Mouse (Mus musculus): Measurements from ENCODE around the gene Olfr370.
"Not testable (repeated sequence)": the region's sequence is repeated elsewhere in the genome, so short reads cannot be mapped to it uniquely, and the experiment has no call there.

The Olfr370 gene

DNA sequence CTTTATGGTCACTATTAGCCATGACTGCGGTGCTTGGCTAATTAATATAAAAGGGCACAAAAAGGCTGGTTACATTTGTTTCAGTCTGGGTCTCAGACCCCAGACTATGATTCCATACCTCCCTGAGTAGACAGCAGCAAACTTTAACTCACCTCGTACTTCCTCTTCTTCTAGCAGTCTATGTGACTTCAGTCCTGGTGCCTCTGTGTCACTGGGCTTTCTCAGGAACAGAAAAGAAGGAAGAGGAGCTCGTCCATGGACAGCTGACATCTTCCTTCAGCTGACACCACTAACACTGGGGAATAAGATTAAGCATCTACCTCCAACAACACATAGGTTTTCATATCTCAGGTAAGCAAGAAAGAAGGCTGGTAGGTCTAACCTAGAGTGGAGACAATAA lies at the start of gene Olfr370:
Olfr370 (plus strand) TSS at position 45 of the 400 bp plus-strand sequence.
- DNase-seq (ENCODE audit: low spot score in 2 of 2), result no peak

DNA sequence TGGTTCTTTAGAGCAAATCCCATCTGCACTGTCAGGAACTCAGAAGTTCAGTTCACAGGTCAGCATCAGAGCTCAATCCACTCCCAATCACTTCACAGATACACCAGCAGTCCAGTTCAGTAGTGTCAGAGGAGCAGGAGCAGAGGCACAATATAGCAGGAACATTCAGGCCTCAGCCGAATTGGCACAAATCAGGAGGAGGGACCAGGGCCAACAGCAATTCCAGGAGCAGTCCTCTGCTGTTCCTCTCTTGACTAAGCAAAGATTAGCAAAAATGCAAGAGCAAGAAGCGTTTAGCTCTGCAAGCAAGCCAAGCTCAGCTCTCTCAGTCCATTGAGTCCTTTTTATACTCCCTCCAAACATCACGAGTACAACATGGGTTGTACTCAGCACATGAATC lies 23.9 kb upstream of the Olfr370 start:
- DNase-seq (ENCODE audit: low spot score in 2 of 2), result no peak

DNA sequence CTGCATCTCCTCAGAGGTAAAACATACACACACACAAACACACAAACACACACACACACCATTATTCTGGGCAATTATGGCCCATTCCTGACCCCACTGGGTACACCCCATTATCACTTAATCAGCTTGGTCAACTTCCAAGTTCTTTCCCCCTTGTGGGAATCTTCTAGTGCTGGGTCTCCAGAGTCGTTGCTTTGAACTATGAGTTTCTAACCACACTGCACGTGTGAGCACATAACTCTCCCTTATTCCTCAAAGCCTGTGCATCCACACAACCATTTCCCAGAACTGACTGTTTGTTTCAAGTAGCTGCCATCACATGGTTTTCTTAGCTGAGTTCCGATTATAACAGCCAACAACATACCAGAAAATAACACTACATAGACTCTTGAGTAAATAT lies 15.1 kb upstream of the Olfr370 start:
- DNase-seq (ENCODE audit: low spot score in 2 of 2), result no peak

DNA sequence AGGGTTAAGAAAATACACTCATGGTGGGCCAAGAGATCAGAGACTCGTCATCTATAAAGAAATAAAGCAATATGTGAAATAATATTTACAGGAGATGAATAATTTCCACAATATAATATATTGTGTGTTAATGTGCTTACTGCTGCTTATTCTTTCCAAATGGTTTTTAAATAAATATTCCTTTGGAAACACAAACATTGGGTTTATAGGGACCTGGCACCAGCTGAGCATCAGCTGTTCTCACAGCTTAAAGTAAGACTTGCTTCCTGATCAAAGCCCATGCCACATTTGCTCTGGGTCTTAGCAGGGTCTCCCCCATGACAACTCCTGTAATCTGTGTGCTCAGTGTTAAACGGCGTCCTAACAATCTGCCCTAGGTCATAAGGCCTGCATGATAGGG lies 14.7 kb upstream of the Olfr370 start:
- not testable (repeated sequence) for DNase-seq (ENCODE audit: low spot score in 2 of 2)

DNA sequence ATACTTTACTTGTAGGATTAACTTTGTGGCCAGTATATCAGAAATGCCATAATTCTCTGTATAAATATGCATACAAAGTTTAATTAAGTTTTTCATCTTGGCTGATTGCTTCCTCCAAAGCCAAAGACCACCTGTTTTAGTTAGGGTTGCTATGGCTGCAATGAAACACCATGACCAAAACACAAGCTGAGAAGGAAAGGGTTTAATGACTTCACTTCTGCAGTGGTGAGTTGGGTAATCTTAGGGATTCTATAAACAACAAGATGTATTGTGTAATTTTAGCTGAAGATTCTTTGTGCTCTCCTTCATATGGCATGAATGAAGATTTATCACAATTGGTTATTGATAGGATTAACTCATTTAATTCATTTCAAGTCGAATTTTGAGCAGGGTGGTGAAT lies 14.3 kb upstream of the Olfr370 start:
- no peak for DNase-seq (ENCODE audit: low spot score in 2 of 2)

DNA sequence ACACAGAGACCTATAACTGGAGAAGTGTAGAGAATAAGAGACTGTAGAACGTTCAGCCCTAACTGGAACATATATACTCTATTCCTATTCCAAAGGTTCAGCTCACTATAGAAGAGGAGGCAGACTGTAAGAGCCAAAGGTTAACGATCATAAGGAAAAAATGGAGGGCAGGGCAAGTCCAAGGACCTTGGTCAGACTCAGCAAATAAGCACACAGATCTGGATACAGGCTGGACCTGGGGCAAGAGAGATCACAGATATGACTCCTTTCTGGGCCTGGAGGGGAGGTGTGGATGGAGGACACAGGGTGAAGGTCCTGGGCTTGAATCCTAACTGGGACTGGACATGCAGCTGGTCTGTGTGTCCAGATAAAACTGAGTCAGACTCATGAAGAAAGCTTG lies 778 bp upstream of the Olfr370 start:
- DNase-seq (ENCODE audit: low spot score in 2 of 2), result no peak

DNA sequence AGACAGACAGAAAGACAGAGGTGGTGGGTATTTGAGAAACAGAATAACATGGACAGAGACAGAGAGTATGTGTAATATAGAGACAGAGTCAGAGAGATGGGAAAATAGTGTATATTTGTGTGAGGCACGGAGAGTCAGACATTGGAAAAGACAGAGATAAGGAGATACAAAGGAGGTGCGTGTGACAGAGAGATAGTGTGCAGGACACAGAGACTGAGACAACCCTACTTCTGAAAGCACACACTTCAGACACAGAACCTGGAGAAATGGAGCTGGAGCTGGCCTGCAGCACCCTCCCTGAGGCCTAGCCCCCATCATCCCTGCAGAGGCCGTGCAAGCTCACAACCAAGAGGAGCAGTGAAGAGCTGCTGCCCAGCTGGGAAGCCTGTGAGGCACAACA lies 27.1 kb downstream of the Olfr370 start:
- no peak for DNase-seq (ENCODE audit: low spot score in 2 of 2)

DNA sequence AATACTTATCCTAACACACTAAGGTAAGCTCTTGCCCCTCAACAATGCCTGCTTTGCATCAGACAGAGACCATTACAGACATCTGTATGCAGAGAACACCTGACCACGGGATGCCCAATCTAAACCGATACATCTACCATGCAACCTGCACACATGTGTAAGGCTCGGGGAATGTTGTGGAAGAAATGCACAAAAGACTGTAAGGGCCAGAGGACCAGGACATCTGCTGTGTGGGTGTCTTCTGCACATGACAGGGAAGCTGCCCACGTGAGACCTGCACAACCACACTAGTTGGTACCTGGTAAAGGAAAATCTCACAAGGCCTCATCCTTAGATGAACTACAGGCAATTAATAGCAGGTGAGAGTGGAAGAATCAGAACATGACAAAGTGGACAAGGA lies 27.7 kb downstream of the Olfr370 start:
- DNase-seq (ENCODE audit: low spot score in 2 of 2), result no peak

DNA sequence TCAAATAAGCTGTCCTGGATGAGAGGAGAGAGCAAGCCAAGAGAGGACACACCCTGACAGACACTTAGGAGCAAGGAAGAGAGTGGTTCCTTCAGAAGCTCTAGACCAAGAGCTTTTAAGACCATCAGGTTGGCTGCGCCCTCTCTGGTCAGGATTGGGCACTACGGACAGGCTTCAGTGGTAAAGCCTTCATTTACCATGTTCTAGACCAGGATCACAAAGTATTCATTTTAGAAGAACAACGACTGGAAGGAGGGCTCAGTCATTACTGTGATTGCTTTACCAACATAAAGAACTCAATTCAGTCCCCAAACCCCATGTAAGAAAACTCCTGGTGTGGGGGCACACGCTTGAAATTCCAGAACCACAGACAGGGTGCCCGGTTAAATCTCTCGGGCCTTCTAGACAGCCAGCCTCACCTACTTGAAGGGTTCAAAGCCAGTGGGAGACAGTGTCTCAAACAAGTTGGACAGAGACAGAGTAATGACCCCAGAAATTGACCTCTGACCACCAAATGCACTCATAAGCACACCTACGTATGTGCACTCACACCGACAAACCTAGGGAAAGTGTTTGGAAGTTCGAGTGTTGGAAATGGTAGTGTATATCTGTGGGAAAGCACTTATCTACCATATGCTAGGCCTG lies 30.3 kb downstream of the Olfr370 start:
- peak in 1 of 2 experiments; percentile 16 for DNase-seq (ENCODE audit: low spot score in 2 of 2)

DNA sequence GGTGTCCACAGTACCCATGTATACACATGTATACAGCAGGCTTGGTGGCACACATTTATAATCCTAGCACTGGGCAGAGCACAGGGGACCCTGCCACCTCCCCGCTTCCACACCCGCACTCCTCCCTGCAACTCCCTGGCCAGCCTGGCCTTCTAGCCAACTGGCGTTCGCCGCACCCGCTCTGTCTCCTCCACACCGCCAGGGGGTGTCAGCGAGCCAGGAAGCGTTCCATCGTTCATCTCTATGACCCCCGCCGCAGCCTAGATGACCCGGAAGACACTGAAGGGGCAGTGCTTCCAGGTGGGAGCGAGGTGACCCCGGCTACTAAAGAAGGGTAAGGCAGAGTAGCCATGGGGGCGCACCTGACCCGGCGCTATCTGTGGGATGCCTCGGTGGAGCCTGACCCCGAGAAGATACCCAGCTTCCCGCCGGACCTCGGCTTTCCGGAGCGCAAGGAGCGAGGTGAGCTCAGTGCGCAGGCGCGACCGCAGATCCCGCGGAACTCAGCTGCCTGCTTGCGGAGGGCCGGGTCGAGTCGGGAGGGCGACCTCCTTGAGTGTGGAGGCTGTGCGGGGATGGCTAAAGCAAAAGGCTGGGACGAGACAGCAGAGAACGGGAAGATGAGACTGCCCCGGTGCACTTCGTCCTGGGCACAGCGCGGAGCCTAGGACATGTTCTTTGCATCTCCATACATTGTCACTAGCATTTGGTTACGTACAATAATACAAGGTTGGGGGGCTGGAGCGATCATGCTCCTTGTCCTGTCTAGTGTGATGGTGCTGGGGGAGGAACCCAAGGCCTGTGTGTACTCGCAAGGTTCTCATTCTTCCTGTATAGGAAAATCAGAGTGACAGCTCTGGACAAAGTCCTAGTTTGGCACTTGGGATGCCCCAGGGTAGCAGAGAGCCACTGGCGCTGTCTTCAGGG lies 31.2 kb downstream of the Olfr370 start, which contains the start of gene Ndufb7:
Ndufb7 (plus strand) TSS at position 203 of the 927 bp plus-strand sequence.
- peak; percentile 91 to 95 for DNase-seq (ENCODE audit: low spot score in 2 of 2)

DNA sequence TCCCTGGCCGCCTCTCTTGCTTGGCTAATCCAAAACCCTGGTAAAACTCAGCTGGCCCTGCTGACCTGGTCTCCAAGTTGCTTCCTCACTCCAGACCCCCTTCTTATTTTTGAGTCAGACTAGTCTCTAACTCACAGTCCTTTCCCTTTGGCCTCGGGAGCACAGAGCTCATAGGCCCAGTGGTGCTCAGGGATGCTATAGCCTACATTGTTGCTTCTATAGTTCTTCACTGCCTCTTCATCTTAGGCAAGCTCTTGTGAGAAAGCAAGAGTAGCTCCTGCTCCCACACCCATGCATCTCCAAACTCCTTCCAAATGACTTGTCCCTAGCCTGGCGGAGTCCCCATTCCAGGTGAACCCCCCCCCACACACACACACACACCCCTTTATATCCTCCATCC lies 32.1 kb downstream of the Olfr370 start:
- peak in 1 of 2 experiments; percentile 13 for DNase-seq (ENCODE audit: low spot score in 2 of 2)

DNA sequence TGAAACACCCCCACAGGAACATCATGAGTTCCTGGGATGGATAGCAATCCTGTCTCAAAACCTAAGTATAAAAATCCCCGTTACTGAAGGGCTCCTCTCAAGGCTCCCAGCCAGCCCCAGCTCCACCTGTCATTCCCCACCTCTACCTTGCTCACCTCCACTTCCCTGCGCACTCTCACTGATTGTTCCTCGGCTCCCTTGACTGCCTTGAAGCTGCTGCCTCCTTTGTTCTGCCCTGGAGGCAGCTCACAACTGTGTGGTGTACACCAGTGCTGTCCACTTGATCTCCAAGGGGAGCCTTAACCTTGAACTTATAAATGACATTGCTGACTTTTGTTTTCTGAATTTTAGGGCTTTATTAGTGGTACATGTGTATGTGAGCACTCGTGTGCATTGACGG lies 32.5 kb downstream of the Olfr370 start:
- peak in 1 of 2 experiments; percentile 6 for DNase-seq (ENCODE audit: low spot score in 2 of 2)

DNA sequence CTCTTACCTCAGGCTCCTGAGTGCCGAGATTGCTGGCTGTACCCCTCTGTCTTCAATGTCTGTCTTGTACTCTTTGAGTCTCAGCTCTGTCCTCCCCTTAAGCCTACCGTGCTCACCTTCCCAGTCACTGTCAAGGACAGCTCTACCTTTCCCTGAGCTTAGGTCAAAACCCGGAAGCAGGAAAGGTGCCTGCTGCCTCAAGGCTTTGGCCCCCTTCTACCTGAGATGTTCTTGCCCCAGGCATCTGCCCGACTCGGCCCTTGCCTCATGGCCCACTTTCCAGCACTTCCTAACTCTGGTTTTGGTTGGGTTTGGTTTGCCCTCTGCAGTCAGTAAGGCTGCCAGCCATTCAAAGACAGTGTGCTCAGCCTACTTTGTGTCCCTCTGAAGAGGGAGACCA lies 33.2 kb downstream of the Olfr370 start:
- no peak for DNase-seq (ENCODE audit: low spot score in 2 of 2)

DNA sequence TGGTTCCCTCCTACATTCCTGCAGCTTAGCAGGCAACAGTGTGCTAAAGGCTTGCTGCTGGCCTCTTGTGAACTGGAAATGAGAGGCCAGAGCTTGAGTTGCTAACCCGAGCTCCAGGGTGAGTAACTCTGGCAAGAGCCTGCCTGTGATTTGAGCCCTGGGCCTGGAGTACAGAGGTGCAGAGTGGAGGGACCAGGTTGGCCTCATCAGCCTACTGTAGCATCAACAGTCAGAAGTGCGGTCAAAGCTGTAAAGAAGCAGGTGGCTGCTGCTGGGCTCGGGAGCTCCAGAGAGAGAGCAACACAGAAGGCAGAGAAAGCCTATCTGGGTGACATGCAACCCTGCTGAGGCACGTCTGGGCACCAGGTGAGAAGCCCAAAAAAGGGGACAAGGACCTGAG lies 33.6 kb downstream of the Olfr370 start:
- DNase-seq (ENCODE audit: low spot score in 2 of 2), result peak in 1 of 2 experiments; percentile 7

DNA sequence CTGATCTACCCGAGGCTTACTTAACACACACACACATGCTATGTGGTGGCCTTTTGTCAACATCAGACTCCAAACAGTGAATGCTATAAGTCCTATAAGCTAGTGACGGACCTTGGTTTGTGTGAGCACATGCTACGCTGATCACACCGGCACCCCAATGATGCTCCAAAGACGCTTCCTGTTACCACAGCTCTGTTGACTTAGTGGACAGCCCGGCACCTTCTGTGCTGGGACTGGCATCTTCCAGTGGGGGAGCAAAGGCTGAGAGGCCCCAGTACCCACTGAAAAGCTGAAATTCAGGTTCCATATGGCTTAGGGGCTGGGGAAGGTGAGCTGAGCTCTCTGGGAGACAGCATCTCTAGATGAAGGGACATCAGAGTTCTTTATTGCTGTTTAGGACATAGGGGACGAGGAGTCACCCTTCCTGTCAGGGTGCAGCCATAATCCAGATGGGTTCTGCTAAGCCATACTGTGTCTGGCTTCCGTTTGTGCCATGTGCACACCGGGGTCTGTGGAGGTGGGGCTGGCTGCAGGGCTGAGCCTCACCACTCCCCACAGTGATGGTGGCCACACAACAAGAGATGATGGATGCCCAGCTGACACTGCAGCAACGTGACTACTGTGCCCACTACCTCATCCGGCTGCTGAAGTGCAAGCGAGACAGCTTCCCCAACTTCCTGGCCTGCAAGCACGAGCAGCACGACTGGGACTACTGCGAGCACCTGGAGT lies 34.9 kb downstream of the Olfr370 start:
- DNase-seq (ENCODE audit: low spot score in 2 of 2), result peak in 1 of 2 experiments; percentile 9

DNA sequence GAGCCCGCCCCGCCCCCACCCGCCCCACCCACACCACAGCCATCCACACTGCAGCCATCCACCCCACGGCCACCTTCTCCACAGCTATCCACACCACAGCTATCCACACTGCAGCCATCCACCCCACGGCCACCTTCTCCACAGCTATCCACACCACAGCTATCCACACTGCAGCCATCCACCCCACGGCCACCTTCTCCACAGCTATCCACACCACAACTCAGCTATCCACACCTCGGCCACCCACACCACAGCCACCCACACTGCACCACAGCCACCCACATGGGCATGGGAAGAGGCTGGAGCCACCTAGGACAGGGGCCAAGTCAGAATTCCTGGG lies 35.4 kb downstream of the Olfr370 start:
- DNase-seq (ENCODE audit: low spot score in 2 of 2), result not testable (repeated sequence)

DNA sequence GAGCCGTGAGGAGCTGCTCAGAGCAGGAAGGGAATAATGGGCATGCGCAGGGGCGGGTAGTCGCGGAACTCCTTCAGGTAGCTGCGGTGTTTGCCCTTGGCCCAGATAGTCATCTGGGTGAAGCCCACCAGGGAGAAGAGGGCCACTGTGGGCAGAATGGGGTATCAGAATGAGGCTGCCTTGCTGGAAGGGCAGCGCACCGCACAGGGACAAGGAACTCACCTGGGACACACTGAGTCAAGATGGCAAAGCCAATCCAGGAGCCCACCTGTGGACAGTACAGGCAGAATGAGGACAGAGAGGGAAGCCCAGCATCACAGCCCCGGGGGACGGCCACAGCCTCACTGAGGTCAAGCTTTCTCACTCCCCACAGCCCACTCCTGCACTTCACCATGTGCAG lies 36.2 kb downstream of the Olfr370 start:
- peak in 1 of 2 experiments; percentile 7 for DNase-seq (ENCODE audit: low spot score in 2 of 2)

DNA sequence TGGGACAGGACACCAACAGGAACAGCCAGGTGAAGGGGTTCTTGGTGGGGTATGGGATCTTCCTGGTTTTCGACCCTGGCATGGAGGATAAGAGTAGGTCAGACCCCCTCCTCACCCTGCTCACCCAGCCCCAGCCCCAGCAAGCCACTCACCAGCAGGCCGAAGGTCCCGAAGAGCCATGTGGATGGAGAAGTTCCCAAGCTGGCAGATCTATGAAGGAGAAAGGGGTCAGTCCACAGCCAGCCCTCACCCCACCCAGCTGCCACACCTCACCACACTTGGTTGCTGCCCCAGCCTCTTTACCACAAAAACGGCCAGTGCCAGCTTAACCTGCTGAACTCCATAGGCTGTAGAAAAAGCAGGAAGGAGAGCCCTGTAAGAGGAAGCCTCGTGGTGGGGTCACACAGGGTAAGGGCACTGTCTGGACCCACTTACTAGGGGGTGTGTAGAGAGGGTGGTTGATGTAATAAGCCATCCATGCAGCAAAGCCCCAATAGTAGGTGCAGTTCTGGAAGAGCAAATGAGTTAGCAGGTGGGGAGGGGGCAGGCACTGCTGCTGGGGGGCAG lies 36.7 kb downstream of the Olfr370 start:
- peak in 1 of 2 experiments; percentile 13 for DNase-seq (ENCODE audit: low spot score in 2 of 2)

DNA sequence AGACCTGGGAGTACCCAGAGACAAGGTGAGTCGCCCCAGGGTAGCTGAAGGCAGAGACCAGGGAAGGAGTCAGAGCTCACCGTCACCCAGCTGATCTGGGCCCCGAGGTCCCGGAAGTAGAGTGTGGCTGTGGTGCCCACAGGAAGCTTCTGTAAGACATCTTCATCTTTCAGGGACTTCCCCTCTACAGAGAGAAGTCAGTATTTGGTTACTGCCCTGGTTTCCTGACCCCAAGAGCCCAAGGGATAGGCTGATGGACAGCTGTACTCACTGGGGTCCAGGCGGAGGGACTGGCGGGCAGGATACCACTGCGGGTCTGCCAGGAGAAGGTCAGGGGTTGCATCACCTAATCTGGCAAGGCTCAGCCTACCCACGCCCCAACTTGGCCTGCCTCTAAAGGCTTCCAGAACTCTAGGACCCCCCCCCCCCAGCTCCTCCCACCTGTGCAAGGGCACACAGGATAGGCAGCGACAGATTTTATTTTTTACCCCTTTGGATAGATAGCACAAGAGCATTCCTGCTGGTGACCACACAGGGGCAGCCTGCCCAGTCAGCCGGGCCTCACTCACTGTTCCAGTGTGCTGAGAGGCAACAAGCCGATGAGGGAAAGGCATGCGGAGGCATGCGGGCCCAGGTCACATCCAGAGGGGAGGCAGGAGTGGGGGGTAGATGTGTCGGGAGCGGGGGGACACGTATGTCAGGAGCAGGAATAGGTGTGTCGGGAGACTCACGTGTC lies 37.7 kb downstream of the Olfr370 start:
- DNase-seq (ENCODE audit: low spot score in 2 of 2), result peak; percentile 16 to 19

DNA sequence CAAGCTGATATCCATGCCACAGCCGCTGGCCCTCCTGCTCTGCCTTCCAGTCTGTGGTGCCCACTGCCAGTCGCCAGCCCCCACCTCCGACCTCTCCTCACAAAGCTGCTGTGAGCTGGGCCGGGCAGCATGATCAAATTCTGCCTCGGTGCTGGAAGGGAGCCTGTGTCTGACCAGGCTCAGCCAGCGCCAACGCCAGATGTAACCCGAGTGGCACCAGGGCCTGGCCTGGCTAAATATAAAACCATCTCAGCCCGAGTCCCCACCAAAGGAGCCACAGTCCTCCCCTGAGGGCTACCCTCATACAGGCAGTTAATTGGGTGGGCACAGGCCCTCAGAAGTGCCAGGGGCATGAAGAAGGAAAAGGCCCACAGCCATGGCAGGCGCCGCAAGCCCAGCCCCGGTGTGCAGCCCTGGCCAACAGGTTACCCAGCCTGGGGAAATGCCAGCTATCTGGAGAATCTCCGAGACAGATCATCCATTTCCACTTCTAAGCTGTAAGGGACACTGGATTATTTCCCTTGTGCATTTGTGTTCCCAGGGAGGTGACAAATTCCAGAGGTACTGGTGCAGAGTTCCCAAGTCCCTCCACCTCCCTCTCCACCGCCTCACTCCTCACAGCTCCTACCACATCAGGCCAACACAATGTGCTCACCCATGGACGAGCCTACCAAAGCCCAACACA lies 39.2 kb downstream of the Olfr370 start:
- DNase-seq (ENCODE audit: low spot score in 2 of 2), result peak; percentile 7 to 18
